Mouse (Mus musculus) embryonic facial prominence, embryonic 12.5 days (tissue): ENCODE data around the gene BC024978. TPM values are rescaled to one million over a fixed set of nuclear protein-coding genes. Genes with fewer than 3 reads are reported as not detected.
"Not testable (repeated sequence)": the region's sequence is repeated elsewhere in the genome, so short reads cannot be mapped to it uniquely, and the experiment has no call there.

ENCODE experiments used
- ATAC-seq: fragments of 200-750 bp; cut with Nextera tagmentation; 2 replicates; pipeline ENCODE4 v1.8.0; 2017; ENCODE audit not compliant: insufficient number of reproducible peaks, insufficient read depth, low FRiP score, low TSS enrichment
- H3K27ac ChIP-seq: fragments of 300-500 bp; sonication (generic); 2 replicates; pipeline ENCODE4 v1.5.1; 2016; ENCODE audit warnings: mild to moderate bottlenecking
- H3K27me3 ChIP-seq: fragments of 300-500 bp; sonication (generic); 2 replicates; pipeline ENCODE4 v1.6.1; 2016; ENCODE audit warnings: mild to moderate bottlenecking, moderate library complexity
- H3K36me3 ChIP-seq: fragments of 300-500 bp; sonication (generic); 2 replicates; pipeline ENCODE4 v1.6.1; 2016; ENCODE audit warnings: mild to moderate bottlenecking
- H3K4me1 ChIP-seq: fragments of 300-500 bp; sonication (generic); 2 replicates; pipeline ENCODE4 v1.6.1; 2016
- H3K4me2 ChIP-seq: fragments of 300-500 bp; sonication (generic); replicated peaks from 2 replicates; pipeline ENCODE4 v1.6.1; 2016; ENCODE audit warnings: mild to moderate bottlenecking, moderate library complexity
- H3K4me3 ChIP-seq: fragments of 300-500 bp; sonication (generic); 2 replicates; pipeline ENCODE4 v1.5.1; 2016; ENCODE audit warnings: mild to moderate bottlenecking
- H3K9ac ChIP-seq: fragments of 300-500 bp; sonication (generic); 2 replicates; pipeline ENCODE4 v1.6.1; 2016; ENCODE audit warnings: mild to moderate bottlenecking, moderate library complexity
- H3K9me3 ChIP-seq: fragments of 300-500 bp; sonication (generic); 2 replicates; pipeline ENCODE4 v1.6.1; 2016; ENCODE audit warnings: mild to moderate bottlenecking, moderate library complexity
- whole genome bisulfite sequencing: fragments of 180-500 bp; shearing (Covaris S2); methylation state at CpG from one replicate; pipeline ENCODE4 v1.1.7; 2016; 5-methylcytosine and 5-hydroxymethylcytosine counted together
- polyA plus RNA-seq: library from polyadenylated mRNA; unstranded; fragments of >200 nt; fragmentation: Nextera tagmentation; extraction: Ambion mirVana; gene quantifications from 2 replicates; pipeline ENCODE4 v1.2.1, GENCODE M21; 2016

Gene BC024978
- polyA plus RNA-seq, 1 experiment from 2014 or later = 4.7 TPM

- Histone ChIP-seq H3K36me3 (0 out of 2 replicates have a peak, but pooled peaks cover 5% of the 10 kb centered on the region), H3K9ac (peak overlapping the region; percentile 77), H3K27ac (peak overlapping the region; percentile 74), H3K27me3 (no peaks in the 10 kb centered on the region), H3K9me3 (no peaks in the 10 kb centered on the region), H3K4me3 (peak overlapping the region; percentile 80), H3K4me2 (peak overlapping the region; percentile 84), H3K4me1 (peaks cover 40% of the 10 kb centered on the region)
- 8% methylated on average over 10 of the region's 10 CpGs for WGBS
- peak; percentile 10; the same call in 1 of the 2 replicates for ATAC-seq
Measured at GRCm38 (mm10) chr7:27227676-27228075, 32.1 kb downstream of the BC024978 start.

DNA sequence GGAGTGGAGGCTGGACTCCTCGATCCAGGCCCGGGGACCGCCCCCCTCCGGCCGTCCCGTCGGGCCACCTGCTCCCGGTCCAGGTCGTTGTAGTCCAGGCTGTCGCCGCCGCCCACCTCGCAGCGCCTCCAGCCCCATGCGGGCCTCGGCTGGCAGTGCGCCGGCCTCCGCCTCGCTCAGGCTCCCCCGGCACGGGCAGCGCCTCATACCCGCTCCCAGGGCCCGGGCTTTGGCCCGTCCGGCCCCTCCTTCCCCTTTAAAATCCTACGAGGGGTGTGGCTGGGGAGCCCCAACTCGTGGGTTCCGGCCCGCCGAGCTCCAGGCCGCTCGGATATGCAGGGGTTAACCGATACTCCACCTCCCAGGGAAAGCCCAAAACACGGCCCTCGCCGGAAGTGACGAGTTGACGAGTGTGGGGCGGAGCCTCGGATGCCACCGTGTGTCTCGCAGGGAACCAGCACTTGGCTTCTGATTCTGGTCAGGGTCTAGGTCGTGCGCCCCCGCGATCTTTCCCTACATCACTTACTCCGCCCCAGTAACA lies 32.8 kb downstream of the BC024978 start, which contains the start of gene Itpkc:
Gene Itpkc, minus strand, starts transcription at position 381 of the 541 bp plus-strand sequence.
- peak; percentile 75 for ATAC-seq
- Histone ChIP-seq H3K27ac (peak within 1 kb of the TSS; percentile 74), H3K4me2 (peak within 1 kb of the TSS; percentile 84), H3K9me3 (no peaks in the 10 kb centered on the region), H3K36me3 (no peaks in the 10 kb centered on the region), H3K27me3 (no peaks in the 10 kb centered on the region), H3K9ac (peak within 1 kb of the TSS; percentile 77), H3K4me3 (peak within 1 kb of the TSS; percentile 80), H3K4me1 (peaks cover 42% of the 10 kb centered on the region)
- WGBS = under 1% methylated on average over 48 of the region's 49 CpGs

DNA sequence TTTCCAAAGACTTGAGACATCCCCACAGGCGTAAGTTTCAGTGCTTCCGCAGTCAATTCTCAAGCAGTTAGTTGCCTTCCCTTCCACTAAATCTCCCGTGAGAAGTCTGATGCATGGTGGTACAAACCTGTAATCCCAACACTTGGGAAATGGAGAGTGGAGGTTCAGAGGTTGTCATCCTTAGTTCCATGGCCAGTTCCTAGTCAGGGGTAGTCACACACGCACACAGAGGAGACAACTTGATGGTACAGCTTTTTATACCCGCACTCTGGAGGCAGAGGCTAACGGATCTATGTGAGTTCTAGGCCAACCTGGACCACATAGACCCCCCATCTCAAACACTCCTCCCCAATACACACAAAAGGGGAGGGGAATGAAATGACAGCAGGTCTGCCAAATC lies 33.3 kb downstream of the BC024978 start:
- no peaks in the 10 kb centered on the region for H3K27me3 ChIP-seq
- H3K9me3 ChIP-seq = no peaks in the 10 kb centered on the region
- peak overlapping the region; percentile 84 for H3K4me2 ChIP-seq
- 15% methylated on average over 6 of the region's 6 CpGs for WGBS
- H3K4me1 ChIP-seq = peaks cover 47% of the 10 kb centered on the region
- H3K9ac ChIP-seq = peak overlapping the region; percentile 77
- no peaks in the 10 kb centered on the region for H3K36me3 ChIP-seq
- peak overlapping the region; percentile 80 for H3K4me3 ChIP-seq
- peak overlapping the region; percentile 67 for H3K27ac ChIP-seq
- no peak for ATAC-seq

DNA sequence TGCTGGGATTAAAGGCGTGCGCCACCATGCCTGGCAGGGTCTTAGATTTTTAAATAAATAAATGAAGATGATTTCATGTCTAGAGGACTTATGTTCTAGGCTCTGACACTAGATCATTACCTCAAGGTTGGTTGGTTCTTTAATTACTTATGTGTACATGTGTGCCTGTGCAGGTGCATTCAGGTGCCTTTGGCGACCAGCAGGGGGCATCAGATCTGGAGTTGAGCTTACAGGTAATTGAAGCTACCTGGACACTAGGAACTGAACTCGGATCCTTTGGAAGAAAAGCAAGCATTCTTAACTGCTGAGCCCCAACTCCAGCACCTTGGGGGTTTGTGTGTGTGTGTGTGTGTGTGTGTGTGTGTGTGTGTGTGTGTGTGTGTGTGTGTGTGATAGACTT lies 35.2 kb downstream of the BC024978 start:
- no peaks in the 10 kb centered on the region for H3K27me3 ChIP-seq
- no peak overlapping the region for H3K4me2 ChIP-seq
- ATAC-seq = no peak
- H3K27ac ChIP-seq = no peak overlapping the region
- peaks cover 30% of the 10 kb centered on the region for H3K4me1 ChIP-seq
- WGBS = 78% methylated on average over 4 of the region's 4 CpGs
- H3K9me3 ChIP-seq = no peaks in the 10 kb centered on the region
- no peak overlapping the region for H3K4me3 ChIP-seq
- no peak overlapping the region for H3K9ac ChIP-seq
- no peaks in the 10 kb centered on the region for H3K36me3 ChIP-seq

DNA sequence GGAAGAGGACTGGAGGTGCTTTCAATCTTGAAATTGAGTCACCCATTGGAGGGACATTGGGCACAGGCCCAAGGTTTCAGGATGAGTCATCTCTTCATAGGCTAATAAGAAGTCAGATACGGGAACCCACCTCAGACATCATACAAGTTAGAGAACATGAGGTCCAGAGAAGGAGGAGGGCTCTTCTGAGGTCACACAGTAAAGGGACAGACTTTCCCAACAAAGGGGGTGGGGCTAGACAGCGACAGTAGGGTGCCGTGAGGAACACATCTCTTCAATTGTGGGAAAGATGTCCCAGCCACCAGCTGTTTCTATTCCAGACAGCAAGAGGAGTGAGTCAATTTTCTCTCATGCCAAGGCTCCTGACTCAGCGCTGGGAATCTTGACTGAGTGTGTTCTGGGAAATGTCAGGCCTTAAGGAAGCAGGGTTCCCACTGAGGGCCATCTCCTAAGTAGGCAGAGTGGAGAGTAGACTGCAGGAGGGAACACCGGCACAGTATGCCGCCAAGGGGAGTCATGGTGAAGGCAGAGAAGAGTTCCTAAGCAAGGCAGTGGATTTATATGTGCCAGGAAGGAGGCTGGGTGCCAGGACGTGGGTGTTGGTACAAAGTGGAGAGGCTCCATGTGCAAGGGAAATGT lies 36.2 kb downstream of the BC024978 start:
- Histone ChIP-seq H3K27ac (no peak overlapping the region), H3K36me3 (no peaks in the 10 kb centered on the region)

DNA sequence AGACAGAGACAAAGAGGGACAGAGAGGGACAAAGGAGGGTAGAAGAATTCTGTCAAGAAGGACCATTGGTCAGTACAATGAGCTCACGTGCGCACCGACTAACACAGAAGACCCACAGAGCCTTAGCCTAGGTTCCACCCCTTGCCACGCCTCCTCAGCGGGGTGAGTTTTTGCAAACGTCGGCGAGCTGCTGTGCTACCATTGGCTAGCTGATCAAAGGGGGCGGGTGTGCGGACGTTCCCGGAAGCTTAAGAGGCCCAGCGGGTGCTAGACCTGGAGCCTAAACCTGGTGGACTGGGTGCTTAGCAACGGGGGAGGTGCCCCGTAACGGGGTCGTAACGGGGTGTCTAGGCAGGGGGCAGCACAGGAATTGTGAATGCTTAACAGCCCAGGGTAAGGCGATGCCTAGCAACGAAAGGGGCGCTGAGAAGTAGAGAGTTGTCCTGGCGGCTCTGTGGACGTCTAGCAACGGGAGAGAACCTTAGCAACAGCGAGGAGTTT lies 37.2 kb downstream of the BC024978 start, which contains the start of gene Coq8b:
Gene Coq8b, plus strand, starts transcription at position 243 of the 501 bp plus-strand sequence.
- H3K9me3 ChIP-seq = no peaks in the 10 kb centered on the region
- H3K4me3 ChIP-seq = peak within 1 kb of the TSS; percentile 46
- peaks cover 13% of the 10 kb centered on the region for H3K4me1 ChIP-seq
- peak within 1 kb of the TSS; percentile 45; the same call in 1 of the 2 replicates for H3K9ac ChIP-seq
- H3K4me2 ChIP-seq = peak within 1 kb of the TSS; percentile 70
- under 1% methylated on average over 25 of the region's 25 CpGs for WGBS
- peak; percentile 90 for ATAC-seq
- peak within 1 kb of the TSS; percentile 67; the same call in 1 of the 2 replicates for H3K27ac ChIP-seq
- H3K36me3 ChIP-seq = no peaks in the 10 kb centered on the region
- no peaks in the 10 kb centered on the region for H3K27me3 ChIP-seq

More for the DNA sequence above, 36.2 kb downstream of the BC024978 start:
- WGBS = 85% methylated on average over 7 of the region's 7 CpGs
- no peaks in the 10 kb centered on the region for H3K9me3 ChIP-seq
- peaks cover 19% of the 10 kb centered on the region for H3K4me1 ChIP-seq
- H3K4me3 ChIP-seq = no peak overlapping the region
- H3K4me2 ChIP-seq = no peak overlapping the region
- no peak for ATAC-seq
- no peaks in the 10 kb centered on the region for H3K27me3 ChIP-seq
- no peak overlapping the region for H3K9ac ChIP-seq

DNA sequence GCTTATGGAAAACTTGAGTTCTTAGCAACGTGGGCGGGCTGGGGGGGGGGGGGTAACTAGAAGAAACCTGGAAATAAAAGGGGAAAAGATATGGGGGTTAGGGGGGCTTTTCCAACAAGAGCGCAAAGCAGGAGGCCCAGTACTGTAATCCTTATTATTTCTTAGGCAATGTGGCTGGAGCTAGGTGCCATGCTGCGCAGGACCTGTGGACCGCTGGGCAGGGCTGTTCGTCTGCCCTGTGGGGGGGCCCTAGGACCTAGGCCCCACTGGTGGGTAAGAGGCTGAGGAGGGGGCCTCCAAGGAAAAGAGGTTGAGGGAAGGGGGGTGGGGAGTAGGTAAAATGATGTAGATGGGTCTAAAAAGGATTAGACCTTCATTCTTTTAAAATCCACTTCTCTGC lies 37.7 kb downstream of the BC024978 start:
- H3K9ac ChIP-seq = peak overlapping the region; percentile 45; the same call in 1 of the 2 replicates
- WGBS = 0% methylated on average over 6 of the region's 6 CpGs
- no peak for ATAC-seq
- H3K27me3 ChIP-seq = no peaks in the 10 kb centered on the region
- H3K9me3 ChIP-seq = no peaks in the 10 kb centered on the region
- H3K27ac ChIP-seq = peak overlapping the region; percentile 67; the same call in 1 of the 2 replicates
- peak overlapping the region; percentile 70 for H3K4me2 ChIP-seq
- peak overlapping the region; percentile 46 for H3K4me3 ChIP-seq
- peaks cover 13% of the 10 kb centered on the region for H3K4me1 ChIP-seq
- H3K36me3 ChIP-seq = no peaks in the 10 kb centered on the region

DNA sequence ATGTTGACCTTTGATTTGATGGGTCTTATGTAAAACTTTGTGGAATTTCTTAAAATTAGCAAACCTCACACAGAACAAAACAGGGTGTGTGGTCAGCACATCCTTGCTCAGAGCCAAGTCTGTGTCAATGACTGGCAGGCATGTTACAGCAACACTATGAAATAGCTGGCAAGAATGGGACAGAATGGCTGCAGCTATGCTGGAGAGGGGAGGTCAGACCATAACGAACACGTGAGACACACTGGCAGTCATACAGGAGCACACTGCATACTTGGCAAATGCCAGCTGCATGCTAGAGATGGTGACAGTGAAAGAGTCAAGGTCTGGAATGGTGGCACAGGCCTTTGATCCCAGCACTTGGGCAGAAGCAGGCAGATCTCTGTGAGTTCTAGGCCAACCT lies 40.1 kb downstream of the BC024978 start:
- no peak overlapping the region for H3K27ac ChIP-seq
- H3K9ac ChIP-seq = no peak overlapping the region
- no peak overlapping the region for H3K4me2 ChIP-seq
- peaks cover 9% of the 10 kb centered on the region for H3K4me1 ChIP-seq
- 95% methylated on average over 2 of the region's 2 CpGs for WGBS
- peaks cover 11% of the 10 kb centered on the region; the same call in 1 of the 2 replicates for H3K36me3 ChIP-seq
- no peaks in the 10 kb centered on the region for H3K27me3 ChIP-seq
- no peak for ATAC-seq
- no peak overlapping the region for H3K4me3 ChIP-seq
- H3K9me3 ChIP-seq = no peaks in the 10 kb centered on the region

GRCm38 (mm10) chr7:27237527-27237926 lies 41.9 kb downstream of the BC024978 start:
- WGBS = 90% methylated on average over 2 of the region's 2 CpGs
- no peak overlapping the region for H3K27ac ChIP-seq
- H3K27me3 ChIP-seq = no peaks in the 10 kb centered on the region
- ATAC-seq = no peak
- no peak overlapping the region for H3K4me2 ChIP-seq
- peaks cover 7% of the 10 kb centered on the region for H3K4me1 ChIP-seq
- H3K4me3 ChIP-seq = no peak overlapping the region
- no peaks in the 10 kb centered on the region for H3K9me3 ChIP-seq
- H3K36me3 ChIP-seq = peaks cover 25% of the 10 kb centered on the region; the same call in 1 of the 2 replicates
- H3K9ac ChIP-seq = no peak overlapping the region

GRCm38 (mm10) chr7:27238568-27238967 lies 43.0 kb downstream of the BC024978 start:
- no peak overlapping the region for H3K9ac ChIP-seq
- no peak overlapping the region for H3K4me2 ChIP-seq
- ATAC-seq = no peak
- H3K27ac ChIP-seq = no peak overlapping the region
- H3K36me3 ChIP-seq = peaks cover 32% of the 10 kb centered on the region; the same call in 1 of the 2 replicates
- H3K27me3 ChIP-seq = no peaks in the 10 kb centered on the region
- WGBS = 85% methylated on average over 5 of the region's 5 CpGs
- no peak overlapping the region for H3K4me3 ChIP-seq
- H3K4me1 ChIP-seq = peaks cover 3% of the 10 kb centered on the region
- no peaks in the 10 kb centered on the region for H3K9me3 ChIP-seq

DNA sequence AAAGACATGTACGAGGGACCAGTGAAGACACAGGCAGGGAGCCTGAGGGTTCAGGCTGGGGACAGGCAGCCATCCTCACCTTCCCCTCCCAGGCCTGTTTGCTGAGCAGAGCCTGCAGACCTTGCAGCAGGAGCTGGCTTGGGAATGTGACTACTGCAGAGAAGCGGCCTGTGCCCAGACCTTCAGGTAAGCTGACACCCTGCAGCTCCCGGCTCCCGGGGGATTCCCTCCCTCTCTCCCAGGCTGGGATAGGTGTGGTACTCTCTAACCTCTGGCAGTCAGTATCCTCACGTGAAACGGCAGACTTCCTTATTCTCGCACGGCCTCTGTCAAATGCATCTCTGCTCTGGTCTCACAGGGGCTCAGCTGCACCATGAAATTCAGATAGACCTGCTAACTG lies 47.6 kb downstream of the BC024978 start:
- Histone ChIP-seq H3K36me3 (peaks cover 51% of the 10 kb centered on the region), H3K4me2 (no peak overlapping the region), H3K27me3 (no peaks in the 10 kb centered on the region), H3K27ac (no peak overlapping the region), H3K9ac (no peak overlapping the region), H3K9me3 (no peaks in the 10 kb centered on the region), H3K4me1 (no peaks in the 10 kb centered on the region), H3K4me3 (no peak overlapping the region)
- 50% methylated on average over 8 of the region's 8 CpGs for whole genome bisulfite sequencing
- ATAC-seq = no peak

DNA sequence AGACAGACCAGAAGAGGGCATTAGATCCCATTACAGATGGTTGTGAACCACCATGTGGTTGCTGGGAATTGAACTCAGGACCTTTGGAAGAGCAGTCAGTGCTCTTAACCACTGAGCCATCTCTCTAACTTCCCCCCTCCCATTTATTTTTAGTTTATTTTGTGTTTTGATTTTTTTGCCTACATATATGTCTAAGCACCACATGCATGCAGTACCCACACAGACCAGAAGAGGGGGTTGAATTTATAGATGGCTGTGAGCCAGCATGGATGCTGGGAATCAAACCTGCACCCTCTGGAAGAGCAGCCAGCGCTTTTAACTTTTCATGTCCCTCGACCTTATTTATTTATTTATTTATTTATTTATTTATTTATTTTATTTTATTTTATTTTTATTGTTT lies 48.5 kb downstream of the BC024978 start:
- H3K4me2 ChIP-seq, H3K27me3 ChIP-seq, H3K4me1 ChIP-seq, H3K27ac ChIP-seq, H3K9ac ChIP-seq, H3K9me3 ChIP-seq, ATAC-seq, H3K4me3 ChIP-seq: not testable (repeated sequence)
- peaks cover 51% of the 10 kb centered on the region for H3K36me3 ChIP-seq
- WGBS = 70% methylated on average over 2 of the region's 2 CpGs
